Mouse (Mus musculus) kidney, embryonic 14.5 days (tissue): ENCODE measurements around the gene Nom1. TPM values are rescaled to one million over a fixed set of nuclear protein-coding genes. Genes with fewer than 3 reads are reported as not detected.

Experiments
- ATAC-seq: fragments of 200-750 bp; cut with Nextera tagmentation; 2 replicates; pipeline ENCODE4 v1.8.0; 2017; ENCODE audit warnings: moderate number of reproducible peaks, mild to moderate bottlenecking, moderate TSS enrichment, moderate library complexity; ENCODE audit not compliant: low FRiP score, low TSS enrichment
- H3K27ac ChIP-seq: fragments of 300-500 bp; sonication (generic); 2 replicates; pipeline ENCODE4 v1.5.1; 2014; ENCODE audit warnings: low read depth, mild to moderate bottlenecking, low read length, moderate library complexity, mixed read lengths
- H3K27me3 ChIP-seq: fragments of 300-500 bp; sonication (generic); 2 replicates; pipeline ENCODE4 v1.6.1; 2014; ENCODE audit warnings: mild to moderate bottlenecking, low read length; ENCODE audit not compliant: control insufficient read depth, insufficient read depth
- H3K36me3 ChIP-seq: fragments of 300-500 bp; sonication (generic); 2 replicates; pipeline ENCODE4 v1.6.1; 2014; ENCODE audit warnings: low read length, mixed read lengths; ENCODE audit not compliant: control insufficient read depth, insufficient read depth
- H3K4me1 ChIP-seq: fragments of 300-500 bp; sonication (generic); 2 replicates; pipeline ENCODE4 v1.6.1; 2014; ENCODE audit warnings: low read length, mixed read lengths; ENCODE audit not compliant: control insufficient read depth, insufficient read depth
- H3K4me2 ChIP-seq: fragments of 300-500 bp; sonication (generic); replicated peaks from 2 replicates; pipeline ENCODE4 v1.6.1; 2014; ENCODE audit warnings: low read depth, mild to moderate bottlenecking, low read length
- H3K4me3 ChIP-seq: fragments of 300-500 bp; sonication (generic); 2 replicates; pipeline ENCODE4 v1.5.1; 2014; ENCODE audit warnings: mild to moderate bottlenecking, low read length
- H3K9ac ChIP-seq: fragments of 300-500 bp; sonication (generic); 2 replicates; pipeline ENCODE4 v1.6.1; 2014; ENCODE audit warnings: low read depth, mild to moderate bottlenecking, low read length, moderate library complexity
- H3K9me3 ChIP-seq: fragments of 300-500 bp; sonication (generic); 2 replicates; pipeline ENCODE4 v1.6.1; 2016; ENCODE audit warnings: low read length; ENCODE audit not compliant: control insufficient read depth
- WGBS: fragments of 180-500 bp; shearing (Covaris S2); extraction: QIAGEN DNeasy Blood & Tissue Kit; methylation state at CpG from one replicate; pipeline ENCODE4 v1.1.7; 2014; 5-methylcytosine and 5-hydroxymethylcytosine counted together
- polyA plus RNA-seq: library from polyadenylated mRNA; unstranded; fragments of >200 nt; fragmentation: Nextera tagmentation; extraction: Ambion mirVana; gene quantifications from 2 replicates; pipeline ENCODE4 v1.2.1, GENCODE M21; 2014

Gene Nom1
- polyA plus RNA-seq, 1 experiment from 2014 or later: 20.7 TPM

GRCm38 (mm10) chr5:29475041-29475440, 40.6 kb downstream of the Nom1 start:
- Histone ChIP-seq H3K4me1 (peaks cover 12% of the 10 kb centered on the region), H3K9ac (no peak overlapping the region), H3K27ac (no peak overlapping the region), H3K36me3 (no peaks in the 10 kb centered on the region), H3K9me3 (no peaks in the 10 kb centered on the region), H3K4me3 (no peak overlapping the region), H3K4me2 (no peak overlapping the region), H3K27me3 (peaks cover 99% of the 10 kb centered on the region)
- ATAC-seq: no peak
- 2% methylated on average over 10 of the region's 10 CpGs for WGBS

- WGBS: under 1% methylated on average over 5 of the region's 5 CpGs
- H3K36me3 ChIP-seq: no peaks in the 10 kb centered on the region
- H3K4me2 ChIP-seq: no peak overlapping the region
- H3K4me1 ChIP-seq: peaks cover 12% of the 10 kb centered on the region
- H3K4me3 ChIP-seq: no peak overlapping the region
- H3K27ac ChIP-seq: no peak overlapping the region
- no peak overlapping the region for H3K9ac ChIP-seq
- no peaks in the 10 kb centered on the region for H3K9me3 ChIP-seq
- peaks cover 99% of the 10 kb centered on the region for H3K27me3 ChIP-seq
- no peak for ATAC-seq
These were observed 41.1 kb downstream of the Nom1 start for GRCm38 (mm10) chr5:29475556-29475955.

GRCm38 (mm10) chr5:29476021-29476420, 41.6 kb downstream of the Nom1 start:
- no peak for ATAC-seq
- Histone ChIP-seq H3K27ac (no peak overlapping the region), H3K36me3 (no peaks in the 10 kb centered on the region), H3K9me3 (no peaks in the 10 kb centered on the region), H3K9ac (no peak overlapping the region), H3K27me3 (peaks cover 99% of the 10 kb centered on the region), H3K4me1 (peaks cover 12% of the 10 kb centered on the region), H3K4me2 (no peak overlapping the region), H3K4me3 (no peak overlapping the region)
- WGBS: 0% methylated on average over 1 of the region's 1 CpGs

- Histone ChIP-seq H3K9me3 (no peaks in the 10 kb centered on the region), H3K4me2 (peak overlapping the region; percentile 64), H3K4me1 (peaks cover 12% of the 10 kb centered on the region), H3K36me3 (no peaks in the 10 kb centered on the region), H3K9ac (peak overlapping the region; percentile 18), H3K27me3 (peaks cover 99% of the 10 kb centered on the region), H3K27ac (no peak overlapping the region), H3K4me3 (peak overlapping the region; percentile 35)
- peak; percentile 36 for ATAC-seq
- WGBS: under 1% methylated on average over 64 of the region's 73 CpGs
These were observed 43.2 kb downstream of the Nom1 start for GRCm38 (mm10) chr5:29477474-29478207.

- no peak within 1 kb of the TSS for H3K27ac ChIP-seq
- peak; percentile 77 for ATAC-seq
- H3K9ac ChIP-seq: peak within 1 kb of the TSS; percentile 18
- peak within 1 kb of the TSS; percentile 35 for H3K4me3 ChIP-seq
- peak within 1 kb of the TSS; percentile 64 for H3K4me2 ChIP-seq
- under 1% methylated on average over 65 of the region's 65 CpGs for WGBS
- H3K27me3 ChIP-seq: peaks cover 99% of the 10 kb centered on the region
- H3K9me3 ChIP-seq: no peaks in the 10 kb centered on the region
- H3K4me1 ChIP-seq: peaks cover 12% of the 10 kb centered on the region
- no peaks in the 10 kb centered on the region for H3K36me3 ChIP-seq
These were observed 44.0 kb downstream of the Nom1 start, which contains the start of gene Mnx1 for GRCm38 (mm10) chr5:29478208-29479197. Gene Mnx1, minus strand, starts transcription at chr5:29478470.

GRCm38 (mm10) chr5:29479198-29479593, 44.7 kb downstream of the Nom1 start:
- no peak overlapping the region for H3K9ac ChIP-seq
- no peak overlapping the region for H3K27ac ChIP-seq
- under 1% methylated on average over 14 of the region's 14 CpGs for WGBS
- H3K4me3 ChIP-seq: peak overlapping the region; percentile 35; the same call in 1 of the 2 replicates
- no peaks in the 10 kb centered on the region for H3K9me3 ChIP-seq
- H3K4me1 ChIP-seq: peaks cover 12% of the 10 kb centered on the region
- ATAC-seq: 0 out of 2 replicates have a peak, but pooled peaks have one; percentile 26
- H3K36me3 ChIP-seq: no peaks in the 10 kb centered on the region
- peaks cover 98% of the 10 kb centered on the region for H3K27me3 ChIP-seq
- no peak overlapping the region for H3K4me2 ChIP-seq

GRCm38 (mm10) chr5:29483801-29484200, 49.3 kb downstream of the Nom1 start:
- no peak overlapping the region for H3K4me3 ChIP-seq
- H3K27me3 ChIP-seq: peaks cover 97% of the 10 kb centered on the region
- H3K9me3 ChIP-seq: no peaks in the 10 kb centered on the region
- no peak for ATAC-seq
- no peaks in the 10 kb centered on the region for H3K36me3 ChIP-seq
- no peak overlapping the region for H3K4me2 ChIP-seq
- no peak overlapping the region for H3K27ac ChIP-seq
- no peaks in the 10 kb centered on the region for H3K4me1 ChIP-seq
- 6% methylated on average over 4 of the region's 4 CpGs for WGBS
- H3K9ac ChIP-seq: no peak overlapping the region

GRCm38 (mm10) chr5:29484965-29485940, 50.8 kb downstream of the Nom1 start:
- Histone ChIP-seq H3K9me3 (no peaks in the 10 kb centered on the region), H3K9ac (no peak overlapping the region), H3K4me3 (no peak overlapping the region; the same call in 1 of the 2 replicates), H3K4me1 (no peaks in the 10 kb centered on the region), H3K27ac (no peak overlapping the region), H3K4me2 (no peak overlapping the region), H3K27me3 (peaks cover 96% of the 10 kb centered on the region), H3K36me3 (no peaks in the 10 kb centered on the region)
- 2% methylated on average over 38 of the region's 38 CpGs for WGBS
- ATAC-seq: 0 out of 2 replicates have a peak, but pooled peaks have one; percentile 32
